Mouse (Mus musculus) MEL (cell line): ENCODE results near the gene Ccdc172. TPM values are rescaled to one million over a fixed set of nuclear protein-coding genes. Genes with fewer than 3 reads are reported as not detected.

Source experiments
- DNase-seq: peaks from one replicate; pipeline ENCODE4 v3.0.0; 2011; ENCODE audit warnings: low read depth, low spot score
- H3K27ac ChIP-seq: 2 replicates; pipeline ENCODE4 v1.5.1; 2012; ENCODE audit warnings: low read depth, mild to moderate bottlenecking, control low read depth, low read length, moderate library complexity; ENCODE audit not compliant: control insufficient read depth
- H3K27me3 ChIP-seq, 2 experiments: fragments of 150-350 bp in 1 of 2; sonication (generic) in 1 of 2; 2 replicates each; pipeline ENCODE4 v1.6.1; 2012; ENCODE audit warnings: low read length in 2 of 2, mild to moderate bottlenecking in 2 of 2, improper control_type of control experiment in 1 of 2, moderate library complexity in 1 of 2; ENCODE audit not compliant: insufficient read depth in 2 of 2, control insufficient read depth in 1 of 2
- H3K36me3 ChIP-seq, 2 experiments: 2 replicates each; pipeline ENCODE4 v1.6.1; 2012 to 2014; ENCODE audit warnings: low read length in 2 of 2, improper control_type of control experiment in 1 of 2, inconsistent platforms in 1 of 2, mild to moderate bottlenecking in 1 of 2; ENCODE audit not compliant: insufficient read depth in 2 of 2, control insufficient read depth in 1 of 2
- H3K4me1 ChIP-seq, 2 experiments: fragments of 150-350 bp in 1 of 2; sonication (generic) in 1 of 2; 2 replicates each; pipeline ENCODE4 v1.6.1; 2012; ENCODE audit warnings: low read length in 2 of 2, improper control_type of control experiment in 1 of 2, mild to moderate bottlenecking in 1 of 2; ENCODE audit not compliant: insufficient read depth in 2 of 2, control insufficient read depth in 1 of 2
- H3K4me3 ChIP-seq, 2 experiments: fragments of 150-350 bp in 1 of 2; sonication (generic) in 1 of 2; 2 replicates each; pipeline ENCODE4 v1.5.1; 2012; ENCODE audit warnings: low read depth in 2 of 2, low read length in 2 of 2, mild to moderate bottlenecking in 2 of 2, moderate library complexity in 2 of 2, control low read depth in 1 of 2, improper control_type of control experiment in 1 of 2; ENCODE audit not compliant: control insufficient read depth in 1 of 2, insufficient read depth in 1 of 2
- H3K79me2 ChIP-seq: 2 replicates; pipeline ENCODE4 v1.6.1; 2012; ENCODE audit warnings: mild to moderate bottlenecking, low read length, moderate library complexity; ENCODE audit not compliant: control insufficient read depth, poor library complexity, insufficient read depth
- H3K9ac ChIP-seq: 2 replicates; pipeline ENCODE4 v1.6.1; 2012; ENCODE audit warnings: low read depth, mild to moderate bottlenecking, control low read depth, low read length, moderate library complexity; ENCODE audit not compliant: control insufficient read depth, poor library complexity, severe bottlenecking
- H3K9me3 ChIP-seq: fragments of 150-350 bp; sonication (generic); replicated peaks from 2 replicates; pipeline ENCODE4 v1.6.1; 2012; ENCODE audit warnings: mild to moderate bottlenecking, low read length, improper control_type of control experiment, moderate library complexity; ENCODE audit not compliant: insufficient read depth
- E2F4 ChIP-seq: IDR thresholded peaks from 2 replicates; pipeline ENCODE4 v1.6.1; 2011; ENCODE audit warnings: low read depth, low read length, improper control_type of control experiment, borderline replicate concordance
- NRF1 ChIP-seq: IDR thresholded peaks from 2 replicates; pipeline ENCODE4 v1.6.1; 2014; ENCODE audit warnings: low read depth, mild to moderate bottlenecking, inconsistent platforms, low read length, improper control_type of control experiment, moderate library complexity; ENCODE audit not compliant: poor library complexity, insufficient read depth, severe bottlenecking
- UBTF ChIP-seq: IDR thresholded peaks from 2 replicates; pipeline ENCODE4 v1.6.1; 2012; ENCODE audit warnings: low read depth, mild to moderate bottlenecking, inconsistent platforms, low read length, improper control_type of control experiment, moderate library complexity, borderline replicate concordance; ENCODE audit not compliant: insufficient read depth
- polyA plus RNA-seq, 2 experiments: library from polyadenylated mRNA; stranded (reverse) in 1 of 2; unstranded in 1 of 2; fragments of >175 nt in 1 of 2; fragments of >200 nt in 1 of 2; gene quantifications; 2 replicates each; pipeline versions ENCODE4 v1.2.1 to v1.2.4; 2012; ENCODE audit warnings: low replicate concordance in 2 of 2, low read depth in 1 of 2; ENCODE audit not compliant: insufficient read length in 2 of 2, insufficient read depth in 1 of 2, missing spikeins in 1 of 2
- total RNA-seq: library from RNA; depleted of rRNA; stranded (reverse); fragments of 300-350 nt; gene quantifications from 2 replicates; pipeline ENCODE4 v1.2.3, GENCODE M21; 2012; rRNA removed

Gene Ccdc172
- total and polyA plus RNA-seq, 3 experiments: not detected

- Histone ChIP-seq H3K36me3 (no peaks in the 10 kb centered on the region), H3K79me2 (no peaks in the 10 kb centered on the region), H3K27ac (no peak overlapping the region), H3K4me3 (no peak overlapping the region), H3K27me3 (no peaks in the 10 kb centered on the region), H3K4me1 (no peaks in the 10 kb centered on the region), H3K9ac (no peak overlapping the region), H3K9me3 (no peaks in the 10 kb centered on the region; the same call in 1 of the 2 replicates)
- no peak for DNase-seq
- TF ChIP-seq E2F4: no peak
- no peak for TF ChIP-seq UBTF
- TF ChIP-seq NRF1: no peak
These were observed 88.6 kb downstream of the Ccdc172 start for GRCm38 (mm10) chr19:58600381-58600780.

Other genes with a start within 250 kb of the Ccdc172 start
- not detected in 2 replicates for gene Gfra1, start 56.1 kb upstream of the Ccdc172 start, total RNA-seq
- not detected for gene Gfra1, start 56.1 kb upstream of the Ccdc172 start, polyA plus RNA-seq
- gene Pnlip, start 140.5 kb downstream of the Ccdc172 start, total RNA-seq: not detected in 2 replicates
- not detected for gene Pnlip, start 140.5 kb downstream of the Ccdc172 start, polyA plus RNA-seq
- gene Pnliprp1, start 216.9 kb downstream of the Ccdc172 start, total RNA-seq: not detected in 2 replicates
- not detected for gene Pnliprp1, start 216.9 kb downstream of the Ccdc172 start, polyA plus RNA-seq
- gene Pnliprp2, start 247.7 kb downstream of the Ccdc172 start, total RNA-seq: not detected in 2 replicates
- gene Pnliprp2, start 247.7 kb downstream of the Ccdc172 start, polyA plus RNA-seq: not detected